Mouse (Mus musculus) heart, embryonic 10.5 days (tissue): ENCODE results near the gene Pou5f2. TPM values are rescaled to one million over a fixed set of nuclear protein-coding genes. Genes with fewer than 3 reads are reported as not detected.

Source experiments
- polyA plus RNA-seq: library from polyadenylated mRNA; unstranded; fragments of >200 nt; fragmentation: Nextera tagmentation; extraction: Ambion mirVana; gene quantifications from 2 replicates; pipeline ENCODE4 v1.2.1, GENCODE M21; 2016

The Pou5f2 gene
- polyA plus RNA-seq, 1 experiment from 2014 or later = 1.6 TPM

Other genes starting within 250 kb of the Pou5f2 start
- 6.0 and 13.8 TPM in 2 replicates for gene Nr2f1, start 174.9 kb downstream of the Pou5f2 start, polyA plus RNA-seq